Mouse (Mus musculus): ENCODE results near the gene Entpd5.
"Not testable (repeated sequence)": the region's sequence is repeated elsewhere in the genome, so short reads cannot be mapped to it uniquely, and the experiment has no call there.

Gene Entpd5

DNA sequence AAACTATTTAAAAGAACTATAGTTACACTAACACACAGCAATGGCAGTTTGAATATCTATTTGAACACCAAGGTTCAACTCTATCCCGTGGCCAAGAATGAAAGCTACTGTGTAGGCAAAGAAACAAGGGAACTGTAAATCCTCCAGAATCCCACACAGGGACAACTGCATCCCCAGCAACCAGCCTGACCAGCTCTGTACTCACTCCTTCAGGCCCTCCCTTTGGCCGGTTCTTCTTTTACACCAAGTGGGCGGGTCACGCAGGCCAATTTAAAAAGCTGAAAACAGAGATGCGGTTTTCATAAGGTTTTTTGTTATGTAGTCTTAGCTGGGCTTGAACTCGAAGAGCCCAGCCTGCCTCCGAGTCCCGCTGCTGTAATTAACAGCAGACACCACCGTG, 9.7 kb downstream of the Entpd5 start:
- DNase-seq (ENCODE audit: low read depth), result no peak

DNA sequence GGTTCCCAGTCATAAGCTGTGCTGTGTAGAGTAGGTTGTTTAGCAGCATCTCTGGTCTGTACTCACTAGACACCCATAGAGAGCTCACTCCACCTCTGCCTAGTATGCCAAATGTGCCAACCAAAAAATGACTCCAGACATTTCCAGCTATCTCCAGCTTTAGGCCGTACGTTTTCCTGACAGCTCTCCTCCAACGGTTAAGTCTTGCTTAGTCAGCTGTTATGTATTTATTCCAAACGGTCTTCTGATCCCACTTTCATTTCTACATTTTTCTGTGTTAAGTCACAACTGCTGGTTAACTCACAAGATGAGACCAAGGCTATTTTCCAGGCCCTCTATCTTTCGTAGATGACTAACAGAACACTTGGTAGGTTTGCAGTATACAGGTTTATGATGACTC, 10.2 kb downstream of the Entpd5 start:
- no peak for DNase-seq (ENCODE audit: low read depth)

DNA sequence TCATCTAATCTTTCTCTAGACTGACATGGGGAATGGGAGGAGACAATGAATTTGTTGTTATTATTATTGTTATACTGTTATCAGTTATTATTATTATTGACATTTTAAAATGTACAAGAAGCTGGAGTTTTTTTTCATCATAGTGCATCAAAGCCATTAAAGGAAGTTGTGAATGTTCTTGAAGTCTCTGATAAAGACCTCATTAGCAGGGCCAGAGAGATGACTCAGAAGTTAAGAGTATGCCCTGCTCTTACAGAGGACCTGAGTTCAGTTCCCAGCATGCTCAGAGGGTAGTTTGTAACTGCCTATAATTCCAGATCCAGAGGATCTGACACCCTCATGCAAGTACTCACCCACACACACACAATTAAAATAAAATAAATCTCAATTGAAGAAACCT, 11.1 kb downstream of the Entpd5 start:
- DNase-seq (ENCODE audit: low read depth), result no peak

DNA sequence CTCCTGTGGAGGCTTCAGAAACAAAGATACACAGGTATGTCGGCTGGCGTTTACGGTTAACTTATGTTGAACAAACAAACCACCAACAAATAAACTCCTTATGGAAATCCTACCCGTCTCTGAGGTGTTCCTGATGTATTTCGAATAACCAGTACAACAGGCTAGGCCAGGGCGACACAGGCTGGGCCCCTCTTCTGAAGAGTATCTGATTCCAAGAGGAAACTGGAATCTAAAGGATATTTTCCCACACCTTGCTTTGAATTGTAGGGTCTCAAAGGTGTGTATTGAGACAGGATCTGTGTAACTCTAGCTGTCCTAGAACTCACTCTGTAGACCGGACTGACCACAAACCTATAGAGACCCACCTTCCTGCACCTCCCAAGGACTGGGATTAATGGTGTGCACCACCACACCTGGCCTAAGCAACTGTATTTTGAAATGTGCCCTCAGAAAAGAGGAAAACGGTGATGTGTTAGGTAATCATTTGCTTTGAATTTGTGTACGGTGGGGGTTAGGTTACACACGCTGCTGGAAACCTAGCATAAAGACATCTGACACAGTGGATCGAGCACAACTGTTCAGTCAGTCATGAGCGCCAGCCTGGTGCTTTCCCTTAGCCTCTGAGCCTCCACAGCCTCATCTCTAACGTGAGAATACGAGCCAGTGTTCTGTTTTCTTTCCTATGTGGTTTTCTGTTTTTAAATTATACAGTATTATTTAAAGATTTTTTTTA, 11.7 kb downstream of the Entpd5 start:
- DNase-seq (ENCODE audit: low read depth), result no peak

DNA sequence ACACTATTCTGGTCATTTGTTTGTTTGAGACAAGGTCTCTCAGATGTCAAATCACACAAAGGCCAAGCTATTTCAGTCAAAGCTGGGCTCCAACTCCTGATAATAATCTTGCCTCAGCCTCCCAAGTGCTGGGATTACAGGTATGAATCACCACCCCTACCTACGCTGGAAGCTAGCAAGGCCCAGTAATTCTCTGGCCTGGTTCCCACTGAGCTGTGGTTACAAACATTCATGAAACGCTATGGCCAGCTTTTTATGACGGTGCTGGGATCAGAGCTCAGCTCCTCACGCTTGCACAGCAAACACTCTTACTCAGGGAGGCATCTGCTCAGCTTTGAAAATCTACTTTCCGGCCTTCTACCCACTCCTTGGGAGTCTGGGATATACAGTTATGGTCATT, 15.0 kb downstream of the Entpd5 start:
- DNase-seq (ENCODE audit: low read depth), result no peak

DNA sequence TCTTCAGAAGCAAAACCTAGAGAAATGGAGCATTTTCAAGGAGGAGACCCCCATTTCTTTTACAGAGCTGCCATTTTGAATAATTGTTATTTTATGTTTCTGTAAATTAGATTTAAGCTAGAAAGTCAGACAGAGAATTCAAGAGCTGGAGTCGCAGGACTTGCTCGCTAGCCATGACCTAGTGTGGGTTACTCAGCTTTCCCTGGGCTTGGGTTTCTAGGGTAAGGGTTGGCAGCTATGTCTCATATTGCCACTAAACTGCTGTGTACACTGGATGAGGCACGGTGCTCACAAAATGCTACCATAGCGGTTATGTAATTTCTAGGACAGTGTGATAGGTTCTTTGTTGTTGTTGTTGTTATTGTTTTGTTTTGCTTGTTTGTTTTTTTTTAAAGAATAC, 16.1 kb downstream of the Entpd5 start:
- no peak for DNase-seq (ENCODE audit: low read depth)

DNA sequence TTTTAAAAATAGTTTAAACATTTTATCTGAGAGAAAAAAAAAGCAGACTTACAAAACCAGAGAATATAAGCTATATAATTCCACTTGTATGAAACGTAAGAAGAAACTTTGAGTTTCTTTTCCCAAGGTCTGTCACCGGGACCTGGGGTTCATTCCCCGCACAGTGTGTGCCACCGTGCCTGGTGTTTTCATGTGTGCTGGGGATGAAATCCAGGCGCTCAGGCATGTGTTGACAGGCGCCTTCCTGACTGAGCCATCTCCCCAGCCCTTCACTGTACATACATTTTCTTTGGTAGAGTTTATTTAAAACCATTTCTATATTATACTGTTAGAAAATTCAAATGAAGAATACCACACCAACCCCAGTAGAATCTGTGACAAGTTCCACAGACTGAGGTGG, 18.5 kb downstream of the Entpd5 start:
- no peak for DNase-seq (ENCODE audit: low read depth)

DNA sequence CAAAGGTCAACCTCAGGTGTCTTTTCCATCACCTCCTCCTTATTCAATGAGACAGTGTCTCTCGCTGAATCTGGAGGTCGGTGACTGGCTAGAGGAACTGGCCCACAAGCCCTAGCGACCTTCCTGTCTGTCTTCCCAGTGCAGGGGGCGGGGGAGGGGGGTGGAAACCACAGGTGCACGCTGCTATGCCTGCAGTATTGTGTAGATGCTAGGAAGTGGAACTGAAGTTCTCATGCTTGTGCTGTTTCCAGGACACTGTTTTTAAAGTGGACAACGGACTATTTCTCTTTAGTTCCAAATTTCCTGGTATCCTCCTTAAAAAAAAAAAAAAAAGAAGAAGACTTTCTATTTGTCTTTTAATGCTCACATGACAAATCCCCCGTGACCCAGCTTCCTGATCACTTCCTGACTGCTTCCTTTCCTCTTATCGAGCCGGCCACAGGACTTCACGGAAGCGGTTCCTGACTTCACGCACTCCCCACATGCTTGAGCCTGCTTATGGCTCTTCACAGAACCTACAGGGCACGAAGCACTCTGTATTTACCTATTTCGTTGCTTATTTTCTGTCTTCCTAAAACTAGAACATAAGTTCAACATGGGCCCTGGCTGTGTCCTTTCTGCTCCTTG, 19.9 kb downstream of the Entpd5 start:
- DNase-seq (ENCODE audit: low read depth), result peak; percentile 38

DNA sequence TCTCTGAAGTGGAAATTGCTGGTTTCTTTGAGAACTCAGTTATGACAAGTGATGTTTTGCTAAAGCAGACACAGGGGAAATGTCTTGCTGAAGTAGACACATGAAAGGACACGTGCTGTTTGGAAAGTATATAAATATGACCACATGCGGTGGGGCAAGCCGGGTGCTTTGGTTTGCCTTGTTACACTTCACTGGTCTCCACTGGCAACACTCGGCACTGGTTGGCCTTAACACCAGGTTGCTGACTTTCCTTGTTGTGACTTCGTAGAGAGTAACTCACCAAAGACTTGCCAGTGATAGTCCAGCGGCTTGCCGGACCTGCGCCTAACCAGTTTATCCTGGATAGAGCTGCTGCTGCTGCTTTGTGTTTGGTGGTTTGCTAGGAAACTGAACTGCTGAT, 20.7 kb downstream of the Entpd5 start:
- no peak for DNase-seq (ENCODE audit: low read depth)

DNA sequence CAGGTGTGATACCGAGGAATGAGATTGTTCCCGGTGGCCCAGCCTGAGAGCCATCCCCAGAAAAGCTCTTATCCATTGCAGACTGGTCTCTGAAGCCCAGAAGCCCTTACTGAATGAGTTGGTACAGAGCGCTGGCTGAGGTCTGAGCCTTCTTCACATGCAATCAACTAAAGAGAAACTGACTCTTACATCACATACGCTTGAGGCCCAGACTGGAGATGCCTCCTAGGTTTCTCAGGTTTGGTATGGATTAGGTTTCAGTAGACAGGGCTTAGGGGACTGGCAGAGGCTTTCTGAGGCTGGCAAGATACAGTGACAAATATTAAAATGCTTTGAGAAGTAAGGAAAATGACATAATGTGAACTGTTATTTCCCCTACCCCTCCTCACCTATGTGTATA, 23.4 kb downstream of the Entpd5 start:
- DNase-seq (ENCODE audit: low read depth), result no peak

DNA sequence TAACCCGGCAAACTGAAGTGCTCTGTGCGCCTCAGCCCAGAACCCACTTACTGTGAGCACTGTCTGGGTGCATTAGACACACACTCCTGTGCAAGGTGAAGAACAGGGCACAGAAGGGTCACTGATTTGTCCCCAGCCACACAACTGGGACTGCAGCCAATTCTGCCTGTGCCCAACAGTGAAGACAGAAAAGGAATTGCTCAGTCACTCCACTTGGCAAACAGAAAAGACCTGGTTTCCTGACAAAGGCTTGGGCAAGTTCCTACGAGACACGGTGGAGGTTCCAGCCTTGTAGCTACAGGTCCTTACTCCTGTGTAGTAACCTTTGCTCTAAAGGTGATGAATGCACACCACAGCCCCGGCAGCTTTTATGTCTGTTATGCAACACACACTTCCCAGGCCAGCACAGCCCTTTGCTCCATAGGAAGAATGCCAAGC, 24.2 kb downstream of the Entpd5 start:
- DNase-seq (ENCODE audit: low read depth), result no peak

DNA sequence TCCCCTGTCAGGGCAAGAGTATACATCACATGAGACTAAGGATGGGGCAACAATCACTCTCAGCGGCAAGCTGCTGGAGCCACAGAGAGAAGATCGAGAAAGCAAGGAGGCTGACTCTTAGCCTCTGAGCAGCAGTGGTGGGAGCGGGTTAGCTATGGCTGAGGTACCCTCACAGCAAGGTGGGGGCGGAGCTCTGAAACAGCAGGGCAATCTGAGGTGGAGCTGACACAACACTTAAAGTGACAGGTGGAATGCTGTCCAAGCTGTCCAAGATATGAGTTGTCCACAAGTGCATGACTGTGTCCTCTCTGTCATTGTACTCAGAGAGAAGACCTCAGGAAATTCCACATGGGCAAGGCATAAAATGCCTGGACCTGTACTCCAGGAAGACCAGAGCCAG, 26.5 kb downstream of the Entpd5 start:
- DNase-seq (ENCODE audit: low read depth), result no peak

DNA sequence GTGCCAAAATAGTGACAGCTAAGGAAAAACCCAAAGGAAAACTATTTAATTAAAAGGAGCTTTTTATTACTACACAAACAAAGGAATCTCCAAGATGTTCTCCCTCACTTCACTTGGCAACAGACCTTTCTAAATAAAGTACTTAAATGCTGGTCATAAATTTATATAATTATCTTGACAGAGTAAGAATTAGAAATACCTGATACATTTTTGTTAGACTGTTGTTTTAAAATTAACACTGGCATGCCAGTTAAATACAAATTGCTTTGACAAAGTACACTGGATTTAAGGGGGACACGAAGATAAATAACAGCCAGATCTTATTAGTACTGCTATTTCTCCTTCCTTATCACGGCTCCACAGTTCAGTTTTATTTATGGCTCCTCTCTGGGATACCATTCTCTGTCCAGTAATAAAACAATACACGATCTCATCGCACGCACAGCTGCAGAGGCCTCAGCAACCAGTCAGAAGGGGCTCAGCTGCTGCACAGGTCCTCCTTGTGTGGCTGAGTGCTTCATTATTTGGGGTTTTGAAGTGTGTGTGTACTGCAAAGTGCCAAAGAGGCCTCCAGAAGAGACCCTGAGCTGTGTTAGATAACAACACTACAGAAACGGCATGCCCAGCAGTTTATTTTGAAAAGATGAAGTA, 34.9 kb downstream of the Entpd5 start:
- DNase-seq (ENCODE audit: low read depth), result no peak

DNA sequence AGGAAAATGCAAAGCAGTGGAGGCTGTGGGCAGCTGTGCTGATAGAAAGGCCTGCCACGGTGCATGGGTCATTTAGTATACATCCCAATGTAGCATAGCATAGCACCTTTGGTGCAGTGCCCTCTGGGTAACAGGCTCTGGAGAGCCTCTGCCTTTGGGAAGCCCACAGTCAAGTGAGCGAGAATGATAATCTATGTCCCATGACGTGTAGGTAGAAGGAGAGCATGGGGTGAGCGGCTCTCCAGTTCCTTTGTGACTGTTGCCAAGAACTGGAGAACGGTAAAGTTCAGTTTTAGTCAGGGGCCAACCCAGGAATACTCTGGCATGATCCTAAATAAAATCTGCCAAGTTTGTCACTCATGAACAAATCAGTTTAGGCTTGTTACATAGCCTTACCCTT, 37.2 kb downstream of the Entpd5 start:
- DNase-seq (ENCODE audit: low read depth), result no peak

DNA sequence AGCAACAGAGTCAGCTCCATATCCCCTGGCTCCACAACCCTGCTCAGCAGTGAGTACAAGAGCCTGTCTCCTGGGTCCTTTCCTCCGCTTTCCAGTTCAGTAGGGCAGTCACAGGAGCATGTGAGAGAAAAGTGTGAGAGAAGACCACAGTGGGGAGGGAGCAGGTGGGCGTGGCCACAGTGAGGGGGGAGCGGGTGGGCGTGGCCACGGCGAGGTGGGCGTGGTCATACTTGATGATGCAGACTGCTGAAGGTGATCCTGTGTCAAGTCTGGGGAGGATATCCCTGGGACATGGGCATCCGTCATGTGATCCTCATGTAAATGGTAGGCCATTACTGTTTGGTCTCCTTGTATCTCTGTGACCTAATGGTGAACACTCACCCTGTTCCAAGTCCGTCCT, 41.9 kb downstream of the Entpd5 start:
- DNase-seq (ENCODE audit: low read depth), result peak; percentile 16

DNA sequence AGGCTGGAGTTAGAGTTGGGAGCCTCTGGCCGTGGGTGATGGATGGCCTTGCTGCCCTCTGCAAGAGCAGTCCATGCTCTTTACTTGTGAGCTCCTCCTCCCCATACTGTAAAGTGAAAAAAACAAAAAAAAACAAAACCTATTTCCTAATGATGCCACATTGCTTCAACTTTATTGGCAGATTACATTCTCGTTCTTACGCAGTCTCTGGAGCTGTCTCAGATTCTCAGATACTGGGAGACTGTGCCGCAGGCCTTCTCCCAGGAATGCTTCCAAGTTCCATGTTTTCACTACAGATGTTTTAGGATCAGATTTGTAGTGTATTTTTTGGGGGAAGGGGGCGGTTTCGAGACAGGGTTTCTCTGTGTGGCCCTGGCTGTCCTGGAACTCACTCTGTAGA, 43.7 kb downstream of the Entpd5 start:
- DNase-seq (ENCODE audit: low read depth), result no peak

DNA sequence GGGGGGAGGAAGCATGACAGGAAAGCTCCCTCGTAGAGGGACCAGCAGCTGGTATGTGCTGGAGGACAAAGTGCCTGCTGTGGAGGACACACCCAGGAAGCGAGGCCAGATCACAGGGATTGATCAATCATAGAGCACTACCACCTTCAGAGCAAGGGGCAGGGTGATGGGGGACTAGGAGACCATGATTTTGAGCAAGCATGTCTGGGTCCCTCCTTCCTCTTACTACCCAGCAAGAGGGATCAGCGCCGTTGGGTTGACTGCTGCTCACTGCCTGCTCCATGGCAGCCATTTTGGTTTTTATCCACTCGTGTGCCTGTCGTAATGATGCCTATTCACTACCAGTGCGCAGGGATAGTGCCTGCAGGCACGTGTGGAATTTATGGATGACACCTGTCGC, 44.5 kb downstream of the Entpd5 start:
- no peak for DNase-seq (ENCODE audit: low read depth)

DNA sequence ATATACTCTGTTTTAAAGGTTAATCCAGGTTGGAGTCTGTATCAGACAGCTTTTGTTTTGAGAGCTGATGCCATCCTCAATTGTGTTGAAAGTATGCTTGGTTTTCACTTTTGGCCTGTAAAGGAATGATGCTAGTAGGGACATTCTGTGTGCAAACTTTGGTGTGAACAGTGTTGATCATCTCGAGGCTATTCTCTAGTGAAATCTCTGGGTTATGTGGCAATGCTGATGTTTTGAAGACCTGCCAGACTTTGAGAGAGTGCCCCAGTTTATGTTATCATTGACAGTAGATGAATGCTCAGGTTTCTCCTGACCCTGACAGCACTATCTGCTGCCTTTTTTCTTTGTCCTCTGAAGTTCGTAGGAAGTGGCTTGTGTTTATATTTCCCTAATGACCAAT, 46.0 kb downstream of the Entpd5 start:
- no peak for DNase-seq (ENCODE audit: low read depth)

DNA sequence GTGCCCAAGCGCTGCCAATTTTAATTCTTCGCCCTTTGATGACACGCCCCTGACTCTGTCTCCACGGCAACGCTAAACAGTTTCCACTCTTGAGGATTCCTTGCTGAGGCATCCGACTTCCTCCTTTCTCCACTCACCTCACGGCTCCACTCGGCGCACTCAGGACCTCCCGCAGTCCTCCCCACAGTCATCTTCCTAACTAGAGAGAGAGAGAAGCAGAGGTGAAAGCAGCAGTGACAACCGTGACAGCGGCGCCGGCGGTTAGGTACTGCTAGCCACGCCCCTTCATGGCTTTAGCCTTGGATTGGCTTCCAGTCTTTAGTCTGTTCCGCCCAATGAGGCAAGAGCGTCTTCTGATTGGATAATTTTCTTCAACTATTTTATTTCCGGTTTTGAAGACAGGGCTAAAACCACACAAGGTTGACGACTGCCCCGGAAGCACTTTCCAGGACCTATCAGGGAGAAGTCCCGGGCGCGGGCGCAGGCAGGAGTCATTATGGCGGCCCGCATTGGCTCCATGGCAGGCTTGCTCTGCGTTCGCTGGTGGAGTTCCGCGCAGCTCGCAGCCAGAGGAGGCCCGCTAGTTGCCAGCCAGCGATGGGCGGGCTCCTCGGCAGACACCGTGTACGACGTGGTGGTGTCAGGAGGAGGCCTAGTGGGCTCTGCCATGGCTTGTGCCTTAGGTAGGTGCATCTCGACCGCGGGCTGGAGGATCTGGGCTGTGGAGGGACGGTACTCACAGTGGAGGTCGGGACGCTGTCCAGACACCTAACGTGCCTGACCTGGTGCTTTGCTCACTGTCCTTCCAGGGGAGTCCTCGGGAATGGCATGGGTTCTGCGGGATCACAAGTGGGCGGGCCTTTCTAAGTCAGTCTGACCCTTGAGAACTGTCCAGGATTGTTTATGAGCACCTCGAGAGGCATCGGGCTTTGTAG, 47.0 kb downstream of the Entpd5 start, which contains the start of the genes Coq6 and Fam161b:
TSS of gene Coq6 (plus strand) at position 103 of the 935 bp plus-strand sequence.
TSS of gene Fam161b (minus strand) at position 279 of the 935 bp plus-strand sequence.
- DNase-seq (ENCODE audit: low read depth), result peak; percentile 97

DNA sequence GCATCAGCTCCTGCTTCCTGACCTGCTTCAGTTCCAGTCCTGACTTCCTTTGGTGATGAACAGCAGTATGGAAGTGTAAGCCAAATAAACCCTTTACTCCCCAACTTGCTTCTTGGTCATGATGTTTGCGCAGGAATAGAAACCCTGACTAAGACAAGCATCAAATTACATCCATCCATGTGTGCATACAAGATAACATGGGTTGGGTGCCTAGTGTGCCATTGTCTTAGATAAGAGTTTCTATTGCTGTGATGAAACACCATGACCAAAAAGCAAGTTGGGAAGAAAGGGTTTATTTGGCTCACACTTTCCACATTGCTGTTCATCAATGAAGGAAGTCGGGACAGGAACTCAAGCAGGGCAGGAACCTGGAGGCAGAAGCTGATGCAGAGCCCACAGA, 50.1 kb downstream of the Entpd5 start:
- not testable (repeated sequence) for DNase-seq (ENCODE audit: low read depth)

DNA sequence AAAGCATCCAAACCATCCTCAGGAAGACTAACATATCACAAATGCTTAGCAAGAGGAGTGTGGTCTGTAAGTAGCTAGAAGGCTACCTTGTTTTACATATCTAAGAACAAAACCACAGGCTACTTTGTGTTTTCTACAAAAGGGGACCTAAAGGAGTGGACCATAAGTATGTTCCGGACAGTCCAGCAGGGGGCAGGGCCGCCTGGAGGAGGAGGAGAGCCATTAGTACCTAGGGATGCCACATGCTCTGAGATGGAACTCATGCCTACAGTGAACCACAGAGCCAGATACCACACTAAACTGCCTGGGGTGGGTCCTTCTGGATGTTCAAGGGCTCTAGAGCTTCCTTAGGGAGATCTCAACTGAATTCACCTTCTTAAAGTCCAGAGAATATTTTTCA, 61.6 kb downstream of the Entpd5 start:
- no peak for DNase-seq (ENCODE audit: low read depth)

DNA sequence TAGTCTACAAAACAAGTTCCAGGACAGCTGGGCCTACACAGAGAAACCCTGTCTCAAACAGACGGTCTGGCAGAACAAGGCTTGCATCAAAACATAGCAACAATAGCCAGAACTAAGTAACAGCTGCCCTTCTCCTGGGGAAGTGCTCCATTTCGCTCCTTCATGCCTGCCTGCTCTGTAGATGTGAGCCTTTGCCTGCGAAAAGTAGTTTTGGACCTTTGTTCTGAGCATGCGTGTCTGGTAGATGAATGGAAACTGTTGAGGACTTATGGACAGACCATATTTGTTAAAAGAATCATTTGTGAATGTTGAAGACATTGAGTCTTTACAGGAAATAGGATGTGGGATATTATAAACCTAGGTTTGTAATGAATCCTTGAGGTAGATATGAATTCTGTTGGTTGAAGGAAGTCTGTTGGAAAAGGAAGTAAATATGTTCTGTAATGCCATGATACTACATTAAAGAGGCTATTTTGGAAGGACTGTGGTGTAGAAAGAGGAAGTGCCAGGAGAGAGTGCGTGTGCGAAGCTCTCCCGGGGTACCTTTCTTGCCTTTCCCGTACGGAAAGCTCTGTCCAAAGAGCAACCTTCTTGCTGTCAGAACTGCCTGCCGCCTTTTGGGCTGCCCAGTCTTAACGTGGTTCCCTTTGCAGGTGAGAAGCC, 71.7 kb downstream of the Entpd5 start:
- DNase-seq (ENCODE audit: low read depth), result no peak
